Mouse (Mus musculus) hindbrain, embryonic 14.5 days (tissue): ENCODE measurements around the gene Mtf2. TPM values are rescaled to one million over a fixed set of nuclear protein-coding genes. Genes with fewer than 3 reads are reported as not detected.
"Not testable (repeated sequence)": the region's sequence is repeated elsewhere in the genome, so short reads cannot be mapped to it uniquely, and the experiment has no call there.

Experiments used
- ATAC-seq: fragments of 200-750 bp; cut with Nextera tagmentation; 2 replicates; pipeline ENCODE4 v1.8.0; 2017; ENCODE audit warnings: moderate number of reproducible peaks, mild to moderate bottlenecking, moderate TSS enrichment, moderate library complexity; ENCODE audit not compliant: low FRiP score
- DNase-seq: peaks from one replicate; pipeline ENCODE4 v3.0.0-alpha.2; 2015; ENCODE audit warnings: low spot score
- H3K27ac ChIP-seq: fragments of 300-500 bp; sonication (generic); 2 replicates; pipeline ENCODE4 v1.5.1; 2014; ENCODE audit warnings: mild to moderate bottlenecking, moderate library complexity
- H3K27me3 ChIP-seq: fragments of 300-500 bp; sonication (generic); 2 replicates; pipeline ENCODE4 v1.6.1; 2014; ENCODE audit warnings: mild to moderate bottlenecking, low read length, mixed read lengths; ENCODE audit not compliant: control insufficient read depth, insufficient read depth
- H3K36me3 ChIP-seq: fragments of 300-500 bp; sonication (generic); replicated peaks from 2 replicates; pipeline ENCODE4 v1.6.1; 2014; ENCODE audit not compliant: control insufficient read depth, insufficient read depth
- H3K4me1 ChIP-seq: fragments of 300-500 bp; sonication (generic); replicated peaks from 2 replicates; pipeline ENCODE4 v1.6.1; 2014; ENCODE audit warnings: antibody characterized with exemption, low read length, mixed read lengths; ENCODE audit not compliant: control insufficient read depth, insufficient read depth
- H3K4me2 ChIP-seq: fragments of 300-500 bp; sonication (generic); replicated peaks from 2 replicates; pipeline ENCODE4 v1.6.1; 2014; ENCODE audit warnings: mild to moderate bottlenecking, moderate library complexity
- H3K4me3 ChIP-seq: fragments of 300-500 bp; sonication (generic); replicated peaks from 2 replicates; pipeline ENCODE4 v1.5.1; 2014; ENCODE audit warnings: mild to moderate bottlenecking, low read length
- H3K9ac ChIP-seq: fragments of 300-500 bp; sonication (generic); 2 replicates; pipeline ENCODE4 v1.6.1; 2014
- H3K9me3 ChIP-seq: fragments of 300-500 bp; sonication (generic); 2 replicates; pipeline ENCODE4 v1.6.1; 2016; ENCODE audit warnings: low read length; ENCODE audit not compliant: control insufficient read depth
- WGBS: fragments of 180-500 bp; shearing (Covaris S2); extraction: QIAGEN DNeasy Blood & Tissue Kit; methylation state at CpG from one replicate; pipeline ENCODE4 v1.1.7; 2014; 5-methylcytosine and 5-hydroxymethylcytosine counted together
- polyA plus RNA-seq: library from polyadenylated mRNA; unstranded; fragments of >200 nt; fragmentation: Nextera tagmentation; extraction: Ambion mirVana; gene quantifications from 2 replicates; pipeline ENCODE4 v1.2.1, GENCODE M21; 2014

Mtf2 gene
- polyA plus RNA-seq, 1 experiment from 2014 or later = 91.9 TPM

- DNase-seq = no peak
- H3K4me2 ChIP-seq = no peak overlapping the region
- H3K4me1 ChIP-seq = no peaks in the 10 kb centered on the region
- no peaks in the 10 kb centered on the region for H3K9me3 ChIP-seq
- H3K27ac ChIP-seq = no peak overlapping the region
- H3K27me3 ChIP-seq = no peaks in the 10 kb centered on the region
- H3K9ac ChIP-seq = no peak overlapping the region
- H3K36me3 ChIP-seq = peaks cover 52% of the 10 kb centered on the region
- no peak for ATAC-seq
- no peak overlapping the region for H3K4me3 ChIP-seq
Observed at GRCm38 (mm10) chr5:108076241-108076640, 10.8 kb downstream of the Mtf2 start.

DNA sequence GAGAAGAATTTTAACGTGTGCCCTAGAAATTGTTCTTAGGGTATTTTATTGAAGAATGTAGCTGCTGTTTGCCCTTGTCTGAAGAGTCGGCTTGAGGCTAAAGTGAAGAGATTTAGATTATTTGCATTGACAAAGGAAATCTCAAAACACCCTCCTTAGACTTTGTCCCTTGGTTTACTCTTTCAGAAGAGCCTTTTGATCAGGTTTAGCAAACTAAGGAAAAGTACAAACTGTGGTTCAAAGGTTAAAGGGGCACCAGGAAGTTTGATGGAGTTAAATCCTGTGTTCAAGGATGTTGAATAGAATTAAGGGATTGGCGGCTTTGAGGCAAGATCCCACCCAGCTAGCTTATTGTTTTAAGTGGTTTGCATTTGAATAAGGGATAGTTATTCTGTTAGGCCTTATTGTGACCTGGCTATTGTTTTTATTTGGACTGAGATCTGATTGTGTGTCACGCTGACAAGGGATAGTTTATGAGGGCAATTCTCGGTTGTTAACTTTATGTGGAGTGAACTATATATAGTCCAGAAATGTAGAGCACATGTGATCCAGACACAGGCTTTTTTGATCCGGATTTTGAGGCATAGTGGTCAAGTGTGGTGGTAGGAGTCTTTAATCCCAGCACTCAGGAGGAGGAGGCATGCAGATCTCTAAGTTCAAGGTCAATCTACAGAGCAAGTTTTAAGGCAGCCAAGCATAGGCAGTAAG is 11.5 kb downstream of the Mtf2 start:
- H3K4me3 ChIP-seq = no peak overlapping the region
- H3K36me3 ChIP-seq = peaks cover 52% of the 10 kb centered on the region
- no peaks in the 10 kb centered on the region for H3K4me1 ChIP-seq
- ATAC-seq (no peak), DNase-seq (no peak)
- no peaks in the 10 kb centered on the region for H3K27me3 ChIP-seq
- H3K27ac ChIP-seq = no peak overlapping the region
- H3K9me3 ChIP-seq = no peaks in the 10 kb centered on the region
- H3K9ac ChIP-seq = no peak overlapping the region
- 59% methylated on average over 6 of the region's 6 CpGs for whole genome bisulfite sequencing
- no peak overlapping the region for H3K4me2 ChIP-seq

- no peak overlapping the region for H3K4me2 ChIP-seq
- H3K4me3 ChIP-seq = no peak overlapping the region
- H3K9me3 ChIP-seq = no peaks in the 10 kb centered on the region
- no peaks in the 10 kb centered on the region for H3K4me1 ChIP-seq
- H3K27ac ChIP-seq = no peak overlapping the region
- ATAC-seq (no peak), DNase-seq (no peak)
- H3K27me3 ChIP-seq = no peaks in the 10 kb centered on the region
- no peak overlapping the region for H3K9ac ChIP-seq
- H3K36me3 ChIP-seq = peaks cover 56% of the 10 kb centered on the region
Observed at GRCm38 (mm10) chr5:108079603-108080002, 14.1 kb downstream of the Mtf2 start.

- H3K36me3 ChIP-seq = peaks cover 57% of the 10 kb centered on the region
- H3K27ac ChIP-seq = no peak overlapping the region
- 39% methylated on average over 2 of the region's 2 CpGs for WGBS
- DNase-seq = no peak
- no peak overlapping the region for H3K4me3 ChIP-seq
- H3K27me3 ChIP-seq = no peaks in the 10 kb centered on the region
- H3K9ac ChIP-seq = no peak overlapping the region
- H3K9me3 ChIP-seq = no peaks in the 10 kb centered on the region
- H3K4me1 ChIP-seq = no peaks in the 10 kb centered on the region
- no peak for ATAC-seq
- no peak overlapping the region for H3K4me2 ChIP-seq
Observed at GRCm38 (mm10) chr5:108082380-108082779, 16.9 kb downstream of the Mtf2 start.

- Histone ChIP-seq H3K27me3 (no peaks in the 10 kb centered on the region), H3K36me3 (peaks cover 82% of the 10 kb centered on the region), H3K9ac (no peak overlapping the region), H3K4me2 (no peak overlapping the region), H3K4me1 (no peaks in the 10 kb centered on the region), H3K4me3 (no peak overlapping the region), H3K27ac (no peak overlapping the region), H3K9me3 (no peaks in the 10 kb centered on the region)
- ATAC-seq (no peak), DNase-seq (no peak)
- WGBS = 96% methylated on average over 2 of the region's 2 CpGs
Observed at GRCm38 (mm10) chr5:108085440-108085839, 20.0 kb downstream of the Mtf2 start.

DNA sequence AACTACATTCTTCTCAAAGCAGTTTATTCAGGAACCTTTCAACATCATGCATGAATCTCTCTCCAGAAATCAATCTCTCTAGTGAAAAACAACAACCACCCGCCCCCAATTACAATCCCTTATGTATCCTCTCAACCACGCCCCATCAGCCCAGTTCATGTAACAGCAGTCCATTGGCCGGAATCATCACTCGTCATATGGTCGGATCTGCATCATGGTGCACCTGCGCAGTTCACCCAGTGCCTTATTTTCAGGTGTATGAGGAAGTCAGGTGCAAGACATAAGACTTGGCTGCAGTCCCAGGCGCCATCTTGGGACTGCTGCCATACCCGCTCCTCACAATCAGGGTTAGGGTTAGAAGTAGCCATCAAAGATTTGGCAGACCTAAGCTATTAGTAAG is 27.3 kb downstream of the Mtf2 start:
- peaks cover 80% of the 10 kb centered on the region for H3K36me3 ChIP-seq
- ATAC-seq, H3K27me3 ChIP-seq, H3K9ac ChIP-seq, H3K9me3 ChIP-seq, DNase-seq, H3K4me2 ChIP-seq, H3K4me3 ChIP-seq, H3K27ac ChIP-seq, H3K4me1 ChIP-seq: not testable (repeated sequence)
- WGBS = 96% methylated on average over 8 of the region's 8 CpGs

DNA sequence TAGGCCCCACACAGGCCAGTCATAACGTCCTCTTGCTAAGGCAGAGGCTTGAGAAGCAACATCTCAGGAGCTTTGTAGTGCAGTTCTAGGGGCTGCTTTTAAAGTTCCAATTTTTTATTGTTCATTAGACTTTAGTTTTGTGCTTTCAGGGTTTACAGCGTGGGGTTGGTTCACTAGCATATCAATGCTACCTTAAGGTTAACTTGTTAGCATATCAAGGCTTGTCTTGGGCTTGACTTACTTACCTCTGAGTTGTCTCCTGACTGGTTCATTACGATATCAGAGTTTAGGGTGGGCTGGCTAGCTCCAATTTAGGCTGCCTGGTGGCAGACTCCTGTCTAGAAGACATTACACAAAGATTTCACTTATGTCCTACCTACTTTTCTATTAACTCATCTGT is 32.2 kb downstream of the Mtf2 start:
- no peaks in the 10 kb centered on the region for H3K9me3 ChIP-seq
- no peak for DNase-seq
- WGBS = 92% methylated on average over 3 of the region's 3 CpGs
- no peaks in the 10 kb centered on the region for H3K4me1 ChIP-seq
- H3K4me2 ChIP-seq = no peak overlapping the region
- no peak for ATAC-seq
- H3K9ac ChIP-seq = no peak overlapping the region
- no peak overlapping the region for H3K27ac ChIP-seq
- no peak overlapping the region for H3K4me3 ChIP-seq
- peaks cover 77% of the 10 kb centered on the region for H3K36me3 ChIP-seq
- H3K27me3 ChIP-seq = no peaks in the 10 kb centered on the region

DNA sequence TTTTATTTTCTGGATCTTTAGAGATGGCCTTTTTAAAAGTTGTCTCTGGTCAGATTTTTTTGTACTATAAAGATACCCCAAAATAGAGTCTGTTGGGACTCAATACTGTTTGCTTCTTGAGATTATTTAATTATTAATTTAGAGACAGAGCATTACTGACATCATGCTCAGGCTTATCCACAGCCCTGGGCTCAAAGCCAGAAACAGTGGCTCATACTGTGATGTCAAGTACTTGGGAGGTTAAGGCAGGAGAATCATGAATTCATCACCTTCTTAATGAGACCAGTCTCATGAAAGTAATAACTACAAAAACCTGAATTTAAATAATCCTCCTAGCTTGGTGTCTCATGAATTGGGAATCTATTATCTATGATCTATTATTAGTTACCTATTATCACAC is 34.7 kb downstream of the Mtf2 start:
- ATAC-seq = no peak
- Histone ChIP-seq H3K4me1 (no peaks in the 10 kb centered on the region), H3K27ac (no peak overlapping the region), H3K27me3 (no peaks in the 10 kb centered on the region), H3K36me3 (peaks cover 80% of the 10 kb centered on the region), H3K4me3 (no peak overlapping the region), H3K4me2 (no peak overlapping the region), H3K9ac (no peak overlapping the region), H3K9me3 (no peaks in the 10 kb centered on the region)
- DNase-seq = no peak

DNA sequence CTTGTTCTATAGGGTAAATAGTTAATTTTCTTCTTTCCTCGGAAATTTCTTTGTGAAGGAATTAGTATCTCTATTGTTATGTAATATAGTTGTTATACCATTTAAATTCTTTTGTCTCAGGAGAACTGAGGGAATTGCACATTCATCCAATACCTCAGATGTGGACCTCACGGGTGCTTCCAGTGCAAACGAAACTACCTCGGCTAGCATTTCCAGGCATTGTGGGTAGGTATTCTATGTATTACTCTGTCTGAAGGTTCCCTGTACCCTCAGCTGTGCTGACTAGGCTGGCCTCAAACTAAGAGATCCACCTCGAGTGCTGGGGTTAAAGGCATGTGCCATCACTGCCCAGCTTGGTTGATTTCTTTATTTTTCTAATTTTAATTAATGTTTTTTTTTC is 38.8 kb downstream of the Mtf2 start:
- peaks cover 74% of the 10 kb centered on the region for H3K36me3 ChIP-seq
- H3K4me3 ChIP-seq = no peak overlapping the region
- H3K9ac ChIP-seq = no peak overlapping the region
- 90% methylated on average over 5 of the region's 5 CpGs for WGBS
- DNase-seq (no peak), ATAC-seq (no peak)
- no peaks in the 10 kb centered on the region for H3K4me1 ChIP-seq
- no peaks in the 10 kb centered on the region for H3K27me3 ChIP-seq
- H3K27ac ChIP-seq = no peak overlapping the region
- H3K9me3 ChIP-seq = no peaks in the 10 kb centered on the region
- H3K4me2 ChIP-seq = no peak overlapping the region

- peaks cover 45% of the 10 kb centered on the region for H3K36me3 ChIP-seq
- no peaks in the 10 kb centered on the region for H3K27me3 ChIP-seq
- H3K4me1 ChIP-seq = no peaks in the 10 kb centered on the region
- H3K4me2 ChIP-seq = no peak overlapping the region
- over 99% methylated on average over 7 of the region's 7 CpGs for WGBS
- no peak overlapping the region for H3K4me3 ChIP-seq
- H3K27ac ChIP-seq = no peak overlapping the region
- H3K9me3 ChIP-seq = no peaks in the 10 kb centered on the region
- no peak for DNase-seq
- no peak for ATAC-seq
- H3K9ac ChIP-seq = no peak overlapping the region
Observed at GRCm38 (mm10) chr5:108109346-108109745, 43.9 kb downstream of the Mtf2 start.
